Mouse (Mus musculus): ENCODE measurements around the gene Scpep1. TPM values are rescaled to one million over a fixed set of nuclear protein-coding genes. Genes with fewer than 3 reads are reported as not detected.
"Not testable (repeated sequence)": the region's sequence is repeated elsewhere in the genome, so short reads cannot be mapped to it uniquely, and the experiment has no call there.

Scpep1 gene
- polyA plus RNA-seq, 1 experiment, result 46.2 TPM

GRCm38 (mm10) chr11:88891921-88892561 lies 63.2 kb downstream of the Scpep1 start:
- 96% methylated on average over 24 of the region's 24 CpGs for WGBS

GRCm38 (mm10) chr11:88891446-88891845 lies 63.8 kb downstream of the Scpep1 start:
- DNase-seq (ENCODE audit: low read depth, low spot score), result not testable (repeated sequence)
- WGBS, result 95% methylated on average over 10 of the region's 12 CpGs

More at GRCm38 (mm10) chr11:88891921-88892561, 63.2 kb downstream of the Scpep1 start:
- DNase-seq (ENCODE audit: low read depth, low spot score), result not testable (repeated sequence)

GRCm38 (mm10) chr11:88890904-88891303 lies 64.4 kb downstream of the Scpep1 start:
- 95% methylated on average over 7 of the region's 11 CpGs for WGBS
- not testable (repeated sequence) for DNase-seq (ENCODE audit: low read depth, low spot score)

DNA sequence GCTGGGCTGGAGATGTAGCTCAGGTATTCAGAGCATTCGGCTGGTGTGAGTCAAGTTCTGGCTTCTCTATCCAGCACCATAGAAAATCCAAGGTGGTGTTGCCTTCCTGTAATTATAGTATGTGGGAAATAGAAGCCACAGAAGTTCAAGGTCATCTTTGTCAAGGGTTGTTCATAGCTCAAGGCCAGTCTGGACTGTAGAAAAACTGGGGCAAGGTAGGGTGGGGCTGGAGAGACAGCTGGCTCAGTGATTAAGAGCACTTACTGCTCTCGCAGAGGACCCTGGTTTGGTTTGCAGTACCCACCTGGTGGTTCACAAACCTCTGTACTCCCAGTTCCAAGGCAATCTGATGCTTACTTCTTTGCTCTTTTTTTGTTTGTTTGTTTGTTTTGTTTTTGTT lies 66.3 kb downstream of the Scpep1 start:
- WGBS, result 80% methylated on average over 2 of the region's 2 CpGs
- no peak for DNase-seq (ENCODE audit: low read depth, low spot score)

DNA sequence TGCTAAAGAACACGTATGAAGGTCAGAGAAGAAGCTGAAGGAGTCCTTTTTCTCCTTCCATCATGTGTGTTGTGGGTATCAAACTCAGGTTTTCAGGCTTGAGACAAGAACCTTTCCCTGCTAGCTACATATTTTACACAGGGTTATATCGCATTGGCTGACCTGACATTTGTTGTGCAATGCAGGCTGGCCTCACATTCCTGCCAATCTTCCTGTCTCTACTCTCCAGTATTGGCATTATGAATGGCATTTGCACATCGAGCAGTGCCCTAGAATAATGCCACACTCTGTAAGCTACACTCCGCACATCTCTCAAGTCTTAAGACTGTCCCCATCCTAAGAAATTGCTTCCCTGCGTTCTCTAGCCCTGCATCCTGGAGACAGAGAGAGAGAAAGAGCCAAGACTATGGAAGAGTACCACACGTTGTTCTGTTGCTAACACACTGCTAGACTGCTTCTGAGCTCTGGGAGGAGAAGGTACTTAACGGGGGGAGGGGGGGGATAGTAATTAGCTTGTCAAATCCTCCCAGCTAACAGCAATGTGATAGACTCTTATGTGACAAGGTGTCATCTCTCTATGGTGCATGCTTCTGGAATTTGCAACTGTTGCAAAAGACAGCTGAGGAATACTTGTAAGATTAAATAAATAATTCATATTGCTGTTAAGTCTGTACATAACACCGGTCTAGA lies 70.7 kb downstream of the Scpep1 start:
- DNase-seq (ENCODE audit: low read depth, low spot score), result no peak
- WGBS, result 65% methylated on average over 8 of the region's 8 CpGs

- 90% methylated on average over 12 of the region's 12 CpGs for WGBS
- DNase-seq (ENCODE audit: low read depth, low spot score), result no peak
These were observed 77.3 kb downstream of the Scpep1 start for GRCm38 (mm10) chr11:88878011-88878410.

Other genes with a start within 250 kb of the Scpep1 start
- 6.7 and 10.8 TPM in 2 replicates for gene Msi2, start 237.0 kb downstream of the Scpep1 start, polyA plus RNA-seq (2012; rRNA removed)
- 40.5 and 51.9 TPM in 2 replicates for gene Akap1, start 90.9 kb downstream of the Scpep1 start, polyA plus RNA-seq (2012; rRNA removed)
- 0.69 and 0.99 TPM in 2 replicates for gene Elobl, start 11.5 kb upstream of the Scpep1 start, polyA plus RNA-seq (2012; rRNA removed)
- 2.5 and 4.0 TPM in 2 replicates for gene Coil, start 14.8 kb upstream of the Scpep1 start, polyA plus RNA-seq (2012; rRNA removed)
- 21.9 and 53.6 TPM in 2 replicates for gene Trim25, start 43.9 kb upstream of the Scpep1 start, polyA plus RNA-seq (2012; rRNA removed)
- gene Dgke, start 111.4 kb upstream of the Scpep1 start, polyA plus RNA-seq (2012; rRNA removed), result 1.1 and 2.5 TPM in 2 replicates
- 0.60 and 0.61 TPM in 2 replicates for gene Gm525, start 118.4 kb upstream of the Scpep1 start, polyA plus RNA-seq (2012; rRNA removed)

Measured in large intestine, adult 2 months (tissue).